Mouse (Mus musculus) embryonic fibroblast, embryonic 13.5 days (primary cell): Measurements from ENCODE around the gene Btbd8. TPM values are rescaled to one million over a fixed set of nuclear protein-coding genes. Genes with fewer than 3 reads are reported as not detected.

ENCODE experiments used
- H3K27ac ChIP-seq: 2 replicates; pipeline ENCODE4 v1.5.1; 2012; ENCODE audit warnings: low read length, control low read depth, inconsistent platforms; ENCODE audit not compliant: insufficient read depth
- H3K4me1 ChIP-seq: 2 replicates; pipeline ENCODE4 v1.6.1; 2011; ENCODE audit warnings: low read length; ENCODE audit not compliant: control insufficient read depth, insufficient read depth
- H3K4me3 ChIP-seq: 2 replicates; pipeline ENCODE4 v1.5.1; 2011; ENCODE audit warnings: mild to moderate bottlenecking, control low read depth, low read length; ENCODE audit not compliant: insufficient read depth
- CTCF ChIP-seq: IDR thresholded peaks from 2 replicates; pipeline ENCODE4 v1.5.1; 2011; ENCODE audit warnings: mild to moderate bottlenecking, control low read depth, low read length, moderate library complexity, borderline replicate concordance; ENCODE audit not compliant: insufficient read depth
- POLR2A ChIP-seq: IDR thresholded peaks from 2 replicates; pipeline ENCODE4 v1.6.1; 2011; ENCODE audit warnings: low read depth, mild to moderate bottlenecking, control low read depth, low read length, moderate library complexity
- polyA plus RNA-seq: library from polyadenylated mRNA; stranded (reverse); fragments of >200 nt; gene quantifications from 2 replicates; pipeline ENCODE4 v1.2.4, GENCODE M21; 2011; ENCODE audit warnings: low read depth; ENCODE audit not compliant: missing spikeins, insufficient read length

Btbd8 gene
- polyA plus RNA-seq, 1 experiment, result 4.8 TPM

- Histone ChIP-seq H3K27ac (no peak overlapping the region), H3K4me3 (no peak overlapping the region), H3K4me1 (no peaks in the 10 kb centered on the region)
- TF ChIP-seq POLR2A (no peak), CTCF (no peak)
Observed at GRCm38 (mm10) chr5:107541696-107542095, 103.9 kb downstream of the Btbd8 start.

GRCm38 (mm10) chr5:107545927-107546326, 108.1 kb downstream of the Btbd8 start:
- H3K4me3 ChIP-seq, result no peak overlapping the region
- no peak overlapping the region for H3K27ac ChIP-seq
- no peak for TF ChIP-seq CTCF
- TF ChIP-seq POLR2A, result no peak
- H3K4me1 ChIP-seq, result no peaks in the 10 kb centered on the region

GRCm38 (mm10) chr5:107547955-107548354, 110.2 kb downstream of the Btbd8 start:
- no peak for TF ChIP-seq POLR2A
- TF ChIP-seq CTCF, result no peak
- Histone ChIP-seq H3K4me1 (no peaks in the 10 kb centered on the region), H3K4me3 (no peak overlapping the region), H3K27ac (no peak overlapping the region)

- TF ChIP-seq CTCF (no peak), POLR2A (no peak)
- no peak overlapping the region for H3K4me3 ChIP-seq
- no peaks in the 10 kb centered on the region for H3K4me1 ChIP-seq
- no peak overlapping the region for H3K27ac ChIP-seq
Observed at GRCm38 (mm10) chr5:107548444-107548843, 110.6 kb downstream of the Btbd8 start.

GRCm38 (mm10) chr5:107554336-107554735, 116.5 kb downstream of the Btbd8 start:
- Histone ChIP-seq H3K27ac (no peak overlapping the region), H3K4me1 (no peaks in the 10 kb centered on the region), H3K4me3 (no peak overlapping the region)
- no peak for TF ChIP-seq CTCF
- no peak for TF ChIP-seq POLR2A

- Histone ChIP-seq H3K4me3 (no peak overlapping the region), H3K27ac (no peak overlapping the region), H3K4me1 (no peaks in the 10 kb centered on the region)
- TF ChIP-seq CTCF (no peak), POLR2A (no peak)
Observed at GRCm38 (mm10) chr5:107556969-107557368, 119.2 kb downstream of the Btbd8 start.

Other genes starting within 250 kb of the Btbd8 start
- 28.2 and 40.0 TPM in 2 replicates for gene Tgfbr3, start 148.4 kb upstream of the Btbd8 start, polyA plus RNA-seq
- 1.4 and 2.0 TPM in 2 replicates for gene Brdt, start 106.8 kb upstream of the Btbd8 start, polyA plus RNA-seq
- not detected in 2 replicates for gene Ephx4, start 35.3 kb upstream of the Btbd8 start, polyA plus RNA-seq
- not detected in 2 replicates for gene Lpcat2b, start 6.4 kb upstream of the Btbd8 start, polyA plus RNA-seq
- gene Gm42669, start 69.6 kb downstream of the Btbd8 start, polyA plus RNA-seq, result not detected in 2 replicates
- not detected in 2 replicates for gene 1700028K03Rik, start 96.7 kb downstream of the Btbd8 start, polyA plus RNA-seq
- gene Rpap2, start 159.4 kb downstream of the Btbd8 start, polyA plus RNA-seq, result 17.5 and 18.1 TPM in 2 replicates
- gene Glmn, start 159.9 kb downstream of the Btbd8 start, polyA plus RNA-seq, result 12.5 and 13.5 TPM in 2 replicates